Mouse (Mus musculus) heart, embryonic 11.5 days (tissue): ENCODE data around the gene Fank1. TPM values are rescaled to one million over a fixed set of nuclear protein-coding genes. Genes with fewer than 3 reads are reported as not detected.

Experiments used
- ATAC-seq: fragments of 200-750 bp; cut with Nextera tagmentation; replicated peaks from 2 replicates; pipeline ENCODE4 v1.8.0; 2017; ENCODE audit warnings: moderate library complexity; ENCODE audit not compliant: insufficient number of reproducible peaks, low FRiP score, low TSS enrichment
- H3K27ac ChIP-seq: fragments of 300-500 bp; sonication (generic); 2 replicates; pipeline ENCODE4 v1.5.1; 2014; ENCODE audit warnings: mild to moderate bottlenecking, low read depth, low read length
- H3K27me3 ChIP-seq: fragments of 300-500 bp; sonication (generic); 2 replicates; pipeline ENCODE4 v1.6.1; 2014; ENCODE audit warnings: mild to moderate bottlenecking, low read length, mixed read lengths; ENCODE audit not compliant: control insufficient read depth, insufficient read depth
- H3K36me3 ChIP-seq: fragments of 300-500 bp; sonication (generic); 2 replicates; pipeline ENCODE4 v1.6.1; 2014; ENCODE audit warnings: mild to moderate bottlenecking, low read length, moderate library complexity, mixed read lengths; ENCODE audit not compliant: control insufficient read depth, insufficient read depth
- H3K4me1 ChIP-seq: fragments of 300-500 bp; sonication (generic); 2 replicates; pipeline ENCODE4 v1.6.1; 2014; ENCODE audit warnings: low read length; ENCODE audit not compliant: control insufficient read depth, insufficient read depth
- H3K4me2 ChIP-seq: fragments of 300-500 bp; sonication (generic); 2 replicates; pipeline ENCODE4 v1.6.1; 2014; ENCODE audit warnings: mild to moderate bottlenecking, moderate library complexity
- H3K4me3 ChIP-seq: fragments of 300-500 bp; sonication (generic); 2 replicates; pipeline ENCODE4 v1.5.1; 2014; ENCODE audit warnings: low read depth, low read length
- H3K9ac ChIP-seq: fragments of 300-500 bp; sonication (generic); 2 replicates; pipeline ENCODE4 v1.6.1; 2014; ENCODE audit warnings: mild to moderate bottlenecking, low read depth, low read length, moderate library complexity
- H3K9me3 ChIP-seq: fragments of 300-500 bp; sonication (generic); replicated peaks from 2 replicates; pipeline ENCODE4 v1.6.1; 2016; ENCODE audit warnings: low read length; ENCODE audit not compliant: control insufficient read depth
- WGBS: fragments of 180-500 bp; shearing (Covaris S2); extraction: QIAGEN DNeasy Blood & Tissue Kit; methylation state at CpG from one replicate; pipeline ENCODE4 v1.1.7; 2014; ENCODE audit not compliant: insufficient replicate concordance; 5-methylcytosine and 5-hydroxymethylcytosine counted together
- polyA plus RNA-seq: library from polyadenylated mRNA; unstranded; fragments of >200 nt; fragmentation: Nextera tagmentation; extraction: Ambion mirVana; gene quantifications from 2 replicates; pipeline ENCODE4 v1.2.1, GENCODE M21; 2014

Gene Fank1
- polyA plus RNA-seq, 1 experiment from 2014 or later = 0.10 TPM

DNA sequence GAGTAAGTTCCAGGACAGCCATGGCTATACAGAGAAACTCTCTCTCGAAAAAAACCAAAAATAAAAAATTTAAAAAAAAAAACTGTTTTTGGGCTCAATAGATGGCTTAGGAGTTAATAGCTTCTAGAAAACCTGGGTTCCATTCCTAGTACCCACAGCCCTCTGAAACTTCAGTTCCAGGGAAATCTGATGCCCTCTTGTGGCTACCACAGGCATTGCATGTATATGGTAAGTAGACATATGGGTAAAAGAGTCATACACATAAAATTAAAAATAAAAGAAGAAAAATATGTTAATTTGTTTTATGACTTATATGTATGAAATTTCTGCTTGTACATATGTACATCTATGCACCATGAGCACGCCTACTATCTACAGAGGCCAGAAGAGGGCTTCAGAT lies 47.9 kb downstream of the Fank1 start:
- H3K27me3 ChIP-seq = no peaks in the 10 kb centered on the region
- H3K9me3 ChIP-seq = 0 out of 2 replicates have a peak, but pooled peaks cover 2% of the 10 kb centered on the region
- H3K4me3 ChIP-seq = no peak overlapping the region
- WGBS = 83% methylated on average over 2 of the region's 2 CpGs
- no peak overlapping the region for H3K9ac ChIP-seq
- no peak for ATAC-seq
- H3K4me2 ChIP-seq = no peak overlapping the region
- H3K27ac ChIP-seq = no peak overlapping the region
- 0 out of 2 replicates have a peak, but pooled peaks cover 3% of the 10 kb centered on the region for H3K4me1 ChIP-seq
- H3K36me3 ChIP-seq = no peaks in the 10 kb centered on the region

GRCm38 (mm10) chr7:133828514-133828913 lies 51.9 kb downstream of the Fank1 start:
- Histone ChIP-seq H3K36me3 (no peaks in the 10 kb centered on the region), H3K4me3 (no peak overlapping the region), H3K9me3 (0 out of 2 replicates have a peak, but pooled peaks cover 2% of the 10 kb centered on the region), H3K27ac (no peak overlapping the region), H3K4me1 (0 out of 2 replicates have a peak, but pooled peaks cover 3% of the 10 kb centered on the region), H3K27me3 (no peaks in the 10 kb centered on the region), H3K4me2 (no peak overlapping the region), H3K9ac (no peak overlapping the region)
- 20% methylated on average over 4 of the region's 4 CpGs for WGBS
- ATAC-seq = no peak

- H3K36me3 ChIP-seq = no peaks in the 10 kb centered on the region
- H3K4me2 ChIP-seq = no peak overlapping the region
- ATAC-seq = no peak
- 0 out of 2 replicates have a peak, but pooled peaks cover 3% of the 10 kb centered on the region for H3K4me1 ChIP-seq
- 59% methylated on average over 7 of the region's 7 CpGs for WGBS
- no peaks in the 10 kb centered on the region for H3K9me3 ChIP-seq
- no peak overlapping the region for H3K9ac ChIP-seq
- no peak overlapping the region for H3K27ac ChIP-seq
- no peaks in the 10 kb centered on the region for H3K27me3 ChIP-seq
- no peak overlapping the region for H3K4me3 ChIP-seq
Measured at GRCm38 (mm10) chr7:133829579-133829978, 52.9 kb downstream of the Fank1 start.

DNA sequence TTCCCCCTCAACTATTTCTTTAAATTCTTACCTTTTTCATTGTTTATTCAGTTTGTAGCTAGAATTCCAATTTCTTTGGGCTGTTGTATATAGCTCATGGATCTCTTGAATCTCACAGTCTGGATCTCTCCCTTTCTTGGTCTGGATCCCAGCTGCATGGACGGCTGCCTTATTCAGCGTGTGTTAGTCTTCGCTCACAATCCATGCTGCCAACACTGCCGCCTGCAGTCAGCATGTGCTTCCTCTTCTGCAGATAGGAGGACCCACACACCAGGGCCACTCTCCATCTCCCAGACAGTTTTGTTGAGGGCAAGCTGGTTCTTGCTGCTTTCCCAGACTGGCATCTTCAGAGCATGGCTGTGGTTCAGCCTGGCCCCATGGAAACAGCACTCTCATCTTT lies 62.9 kb downstream of the Fank1 start:
- no peaks in the 10 kb centered on the region for H3K4me1 ChIP-seq
- WGBS = 64% methylated on average over 4 of the region's 4 CpGs
- H3K4me3 ChIP-seq = no peak overlapping the region
- H3K27ac ChIP-seq = no peak overlapping the region
- H3K27me3 ChIP-seq = peaks cover 2% of the 10 kb centered on the region; the same call in 1 of the 2 replicates
- no peaks in the 10 kb centered on the region for H3K36me3 ChIP-seq
- no peaks in the 10 kb centered on the region for H3K9me3 ChIP-seq
- no peak for ATAC-seq
- no peak overlapping the region for H3K4me2 ChIP-seq
- no peak overlapping the region for H3K9ac ChIP-seq

DNA sequence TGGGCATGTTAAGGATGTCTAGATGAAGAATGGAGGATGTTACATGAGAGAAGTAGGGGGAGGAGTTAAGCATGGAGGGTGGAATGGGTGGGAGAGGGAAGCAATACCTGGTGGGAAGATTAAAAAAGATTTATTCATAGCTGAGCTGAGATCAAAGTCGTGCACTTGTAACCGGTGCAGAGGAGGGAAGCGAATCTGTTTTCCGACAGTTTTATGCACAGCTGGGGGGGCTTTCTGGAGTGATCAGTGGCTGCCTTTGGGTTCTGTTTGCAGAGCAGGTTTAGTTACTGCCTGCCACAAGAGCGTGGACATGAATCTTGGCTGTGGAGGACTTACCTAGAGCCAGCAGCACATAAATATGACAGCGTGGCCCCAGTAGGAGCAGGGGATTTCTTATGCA lies 65.4 kb downstream of the Fank1 start:
- Histone ChIP-seq H3K27ac (no peak overlapping the region), H3K36me3 (no peaks in the 10 kb centered on the region), H3K9me3 (no peaks in the 10 kb centered on the region), H3K4me2 (no peak overlapping the region), H3K4me3 (no peak overlapping the region), H3K27me3 (peaks cover 2% of the 10 kb centered on the region; the same call in 1 of the 2 replicates), H3K9ac (no peak overlapping the region), H3K4me1 (no peaks in the 10 kb centered on the region)
- WGBS = 76% methylated on average over 6 of the region's 6 CpGs
- no peak for ATAC-seq

- H3K4me3 ChIP-seq = no peak overlapping the region
- WGBS = 6% methylated on average over 1 of the region's 1 CpGs
- H3K9me3 ChIP-seq = no peaks in the 10 kb centered on the region
- no peak overlapping the region for H3K27ac ChIP-seq
- peaks cover 3% of the 10 kb centered on the region; the same call in 1 of the 2 replicates for H3K4me1 ChIP-seq
- no peaks in the 10 kb centered on the region for H3K27me3 ChIP-seq
- H3K4me2 ChIP-seq = no peak overlapping the region
- no peak for ATAC-seq
- no peak overlapping the region for H3K9ac ChIP-seq
- H3K36me3 ChIP-seq = no peaks in the 10 kb centered on the region
Measured at GRCm38 (mm10) chr7:133847175-133847574, 70.5 kb downstream of the Fank1 start.

DNA sequence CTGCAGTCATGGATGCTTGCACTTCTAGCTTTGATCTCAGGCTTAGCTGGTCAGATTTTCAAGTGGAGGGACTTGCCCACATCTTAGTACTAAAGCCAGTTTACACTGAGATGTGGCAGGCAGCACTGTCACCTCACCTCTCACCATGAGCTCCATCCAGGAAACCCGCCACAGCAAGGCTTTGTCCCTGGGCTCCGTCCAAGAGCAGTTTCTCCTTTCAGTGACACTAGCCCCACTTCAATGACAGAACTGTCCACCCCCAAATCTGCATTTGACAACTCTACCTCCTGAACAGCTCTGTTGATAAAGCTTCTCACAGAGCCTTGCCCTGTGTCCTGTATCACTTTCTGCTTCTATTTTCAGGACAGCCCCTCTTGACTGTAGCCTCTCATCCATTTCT lies 71.5 kb downstream of the Fank1 start:
- no peaks in the 10 kb centered on the region for H3K27me3 ChIP-seq
- no peak overlapping the region for H3K27ac ChIP-seq
- no peaks in the 10 kb centered on the region for H3K36me3 ChIP-seq
- H3K4me2 ChIP-seq = no peak overlapping the region
- no peaks in the 10 kb centered on the region for H3K9me3 ChIP-seq
- ATAC-seq = peak; percentile 35; the same call in 1 of the 2 replicates
- no peak overlapping the region for H3K9ac ChIP-seq
- no peak overlapping the region for H3K4me3 ChIP-seq
- H3K4me1 ChIP-seq = peaks cover 3% of the 10 kb centered on the region; the same call in 1 of the 2 replicates
- WGBS = 34% methylated on average over 2 of the region's 2 CpGs

DNA sequence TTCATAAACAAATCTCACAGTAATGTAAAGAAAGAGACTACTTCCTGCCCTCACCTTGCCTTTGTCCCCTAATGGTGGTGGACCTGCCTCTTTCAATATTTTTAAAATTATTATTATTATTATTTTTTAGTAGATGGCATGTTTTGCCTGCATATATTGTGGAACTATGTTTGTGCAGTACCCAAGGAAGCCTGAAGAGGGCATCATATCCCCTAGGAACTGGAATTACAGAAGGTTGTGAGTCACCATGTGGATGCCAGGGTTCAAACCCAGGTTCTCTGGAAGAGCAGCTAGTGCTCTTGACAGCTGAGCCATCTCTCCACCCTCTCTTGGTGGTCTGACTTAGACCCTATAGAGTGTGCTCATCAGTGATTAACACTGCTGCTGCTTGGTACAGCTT lies 74.1 kb downstream of the Fank1 start:
- Histone ChIP-seq H3K36me3 (no peaks in the 10 kb centered on the region), H3K27ac (no peak overlapping the region), H3K9me3 (no peaks in the 10 kb centered on the region), H3K4me1 (peaks cover 3% of the 10 kb centered on the region; the same call in 1 of the 2 replicates), H3K9ac (no peak overlapping the region), H3K27me3 (no peaks in the 10 kb centered on the region), H3K4me3 (no peak overlapping the region), H3K4me2 (no peak overlapping the region)
- no peak for ATAC-seq

DNA sequence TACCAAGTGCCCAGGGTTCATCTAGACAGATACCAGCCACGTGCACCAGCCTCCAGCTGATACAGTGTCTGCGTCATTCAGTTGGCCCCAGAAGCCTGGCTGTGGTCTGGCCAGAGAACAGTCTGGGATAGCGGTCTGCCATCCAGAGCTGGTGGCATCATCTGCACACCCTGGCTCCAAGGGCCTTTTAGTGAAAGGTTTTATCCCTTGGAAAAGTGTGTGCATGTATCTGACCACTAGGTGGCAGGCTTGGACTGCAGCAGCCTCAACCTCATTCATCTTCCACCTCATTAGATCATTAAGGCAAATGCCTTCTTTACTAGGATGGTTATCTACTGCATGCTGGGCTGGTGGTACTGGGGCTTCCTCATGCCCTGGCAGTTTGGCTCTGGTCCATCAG lies 79.6 kb downstream of the Fank1 start:
- Histone ChIP-seq H3K27me3 (no peaks in the 10 kb centered on the region), H3K9me3 (no peaks in the 10 kb centered on the region), H3K4me1 (no peaks in the 10 kb centered on the region), H3K36me3 (no peaks in the 10 kb centered on the region), H3K4me3 (no peak overlapping the region), H3K4me2 (no peak overlapping the region), H3K9ac (no peak overlapping the region), H3K27ac (no peak overlapping the region)
- WGBS = 21% methylated on average over 3 of the region's 3 CpGs
- ATAC-seq = no peak
